Mouse (Mus musculus) kidney, postnatal 10 days (tissue): ENCODE results near the gene Hoxa11.
A peak's percentile ranks its signal among the peaks of the same experiment; 100 is the strongest.

ENCODE experiments used
- DNase-seq: peaks from one replicate; pipeline ENCODE4 v3.0.0; 2021; ENCODE audit warnings: mixed read lengths

Gene Hoxa11

GRCm38 (mm10) chr6:52264106-52264790, 18.6 kb upstream of the Hoxa11 start:
- no peak for DNase-seq

GRCm38 (mm10) chr6:52263321-52263585, 17.6 kb upstream of the Hoxa11 start:
- DNase-seq: no peak

GRCm38 (mm10) chr6:52262463-52263320, 17.1 kb upstream of the Hoxa11 start:
- DNase-seq: peak; percentile 21

- DNase-seq: no peak
These were observed 16.3 kb upstream of the Hoxa11 start for GRCm38 (mm10) chr6:52261751-52262462.

- peak; percentile 60 for DNase-seq
These were observed 15.3 kb upstream of the Hoxa11 start, which contains the start of gene Hoxa13 for GRCm38 (mm10) chr6:52260654-52261575. Gene Hoxa13 (minus strand): TSS chr6:52260880.

GRCm38 (mm10) chr6:52259811-52260261, 14.2 kb upstream of the Hoxa11 start:
- DNase-seq: peak; percentile 43

- DNase-seq: peak; percentile 19
These were observed 13.6 kb upstream of the Hoxa11 start for GRCm38 (mm10) chr6:52259081-52259790.

- peak; percentile 93 for DNase-seq
These were observed 11.3 kb upstream of the Hoxa11 start for GRCm38 (mm10) chr6:52256956-52257355.

GRCm38 (mm10) chr6:52253511-52254500, 8.2 kb upstream of the Hoxa11 start:
- peak; percentile 42 for DNase-seq

GRCm38 (mm10) chr6:52252775-52253376, 7.3 kb upstream of the Hoxa11 start:
- DNase-seq: peak; percentile 44

GRCm38 (mm10) chr6:52252016-52252774, 6.6 kb upstream of the Hoxa11 start:
- DNase-seq: no peak

GRCm38 (mm10) chr6:52251177-52251879, 5.7 kb upstream of the Hoxa11 start:
- no peak for DNase-seq

- DNase-seq: no peak
These were observed 4.2 kb upstream of the Hoxa11 start for GRCm38 (mm10) chr6:52249826-52250225.

- peak; percentile 54 for DNase-seq
These were observed 3.8 kb upstream of the Hoxa11 start for GRCm38 (mm10) chr6:52249415-52249738.

GRCm38 (mm10) chr6:52248638-52249414, 3.2 kb upstream of the Hoxa11 start:
- DNase-seq: peak; percentile 36

- DNase-seq: peak; percentile 55
These were observed 2.4 kb upstream of the Hoxa11 start for GRCm38 (mm10) chr6:52247766-52248637.

GRCm38 (mm10) chr6:52246916-52247315, 1.3 kb upstream of the Hoxa11 start:
- DNase-seq: peak; percentile 25
